Mouse (Mus musculus) monocyte, adult 2 months (primary cell): Measurements from ENCODE around the gene Ripor3.
A peak's percentile ranks its signal among the peaks of the same experiment; 100 is the strongest.

Experiments used
- DNase-seq, 2 experiments: peaks; one replicate each; pipeline ENCODE4 v3.0.0; 2022; ENCODE audit warnings: low spot score in 2 of 2, low read depth in 1 of 2

The Ripor3 gene

GRCm38 (mm10) chr2:167989310-167989709 lies 21.1 kb downstream of the Ripor3 start:
- DNase-seq = no peak

- no peak for DNase-seq
These were observed 22.8 kb downstream of the Ripor3 start for GRCm38 (mm10) chr2:167987640-167988039.

- DNase-seq = no peak
These were observed 23.7 kb downstream of the Ripor3 start for GRCm38 (mm10) chr2:167986762-167987161.

- DNase-seq = no peak
These were observed 25.5 kb downstream of the Ripor3 start for GRCm38 (mm10) chr2:167984946-167985345.

- no peak for DNase-seq
These were observed 26.0 kb downstream of the Ripor3 start for GRCm38 (mm10) chr2:167984371-167984770.

- no peak for DNase-seq
These were observed 27.8 kb downstream of the Ripor3 start for GRCm38 (mm10) chr2:167982646-167983045.

GRCm38 (mm10) chr2:167980391-167980790 lies 30.0 kb downstream of the Ripor3 start:
- DNase-seq = no peak

GRCm38 (mm10) chr2:167978271-167978670 lies 32.1 kb downstream of the Ripor3 start:
- no peak for DNase-seq

- DNase-seq = no peak
These were observed 34.7 kb downstream of the Ripor3 start for GRCm38 (mm10) chr2:167975746-167976145.

GRCm38 (mm10) chr2:167972809-167973208 lies 37.6 kb downstream of the Ripor3 start:
- DNase-seq = no peak

GRCm38 (mm10) chr2:167972146-167972545 lies 38.3 kb downstream of the Ripor3 start:
- no peak for DNase-seq

GRCm38 (mm10) chr2:167969851-167970541 lies 40.4 kb downstream of the Ripor3 start:
- DNase-seq = no peak

- no peak for DNase-seq
These were observed 41.9 kb downstream of the Ripor3 start for GRCm38 (mm10) chr2:167968504-167968903.

- DNase-seq = no peak
These were observed 44.5 kb downstream of the Ripor3 start for GRCm38 (mm10) chr2:167965911-167966310.

GRCm38 (mm10) chr2:167964320-167964719 lies 46.1 kb downstream of the Ripor3 start:
- no peak for DNase-seq

GRCm38 (mm10) chr2:167963778-167964300 lies 46.6 kb downstream of the Ripor3 start:
- no peak for DNase-seq

- DNase-seq = no peak
These were observed 47.2 kb downstream of the Ripor3 start for GRCm38 (mm10) chr2:167963176-167963575.

- no peak for DNase-seq
These were observed 48.1 kb downstream of the Ripor3 start for GRCm38 (mm10) chr2:167962347-167962746.

- no peak for DNase-seq
These were observed 49.8 kb downstream of the Ripor3 start for GRCm38 (mm10) chr2:167960584-167960983.

- no peak for DNase-seq
These were observed 50.4 kb downstream of the Ripor3 start for GRCm38 (mm10) chr2:167959996-167960395.

GRCm38 (mm10) chr2:167959384-167959911 lies 51.0 kb downstream of the Ripor3 start:
- DNase-seq = no peak

- peak; percentile 56 to 64 for DNase-seq
These were observed 51.6 kb downstream of the Ripor3 start for GRCm38 (mm10) chr2:167958843-167959242.
